19 mouse cellular contexts compared by ENCODE assay signal in the genomic region with DNA sequence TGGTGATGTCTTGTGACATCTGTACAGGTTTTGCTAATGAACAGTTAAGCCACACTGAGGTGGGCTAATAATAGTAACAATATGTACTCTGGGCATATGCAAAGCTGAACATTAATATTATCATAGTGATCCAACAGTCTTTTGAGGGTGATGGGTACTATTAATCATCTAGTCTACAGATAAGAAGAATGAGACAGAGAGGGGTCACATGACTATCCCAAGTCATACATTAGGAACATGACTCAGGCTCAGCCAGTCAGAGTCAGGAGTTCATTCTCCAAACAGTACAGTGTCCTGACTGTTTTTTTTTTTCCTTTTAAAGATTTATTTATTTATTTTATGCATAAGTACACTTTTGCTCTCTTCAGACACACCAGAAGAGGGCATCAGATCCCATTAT.
"Had no signal": no experiment of that assay in that cellular context is flagged by ENCODE, and none has a peak within 500 bp of the region (broad histone marks: within the 10 kb centered on the region; RNA-seq: fewer than 3 reads in every experiment).

No protein-coding gene starts in this region.

- H3K4me2 ChIP-seq: lung, embryonic 15.5 days; midbrain, embryonic 11.5 days; midbrain, embryonic 13.5 days; midbrain, embryonic 15.5 days; neural tube, embryonic 13.5 days; neural tube, embryonic 15.5 days had no signal

- H3K4me3 ChIP-seq: lung, embryonic 15.5 days; midbrain, embryonic 13.5 days; midbrain, embryonic 15.5 days; neural tube, embryonic 13.5 days; neural tube, embryonic 15.5 days had no signal

- H3K27ac ChIP-seq: lung, embryonic 15.5 days; macrophage; midbrain, embryonic 13.5 days; midbrain, embryonic 15.5 days; neural tube, embryonic 13.5 days; neural tube, embryonic 15.5 days had no signal

- H3K27me3 ChIP-seq: lung, embryonic 15.5 days; megakaryocyte, embryonic 14.5 days; midbrain, embryonic 13.5 days; midbrain, embryonic 15.5 days; neural tube, embryonic 13.5 days; neural tube, embryonic 15.5 days had no signal

- DNase-seq: lung, adult 2 months; lung, postnatal 14 days; lung, postnatal 36 days; retina, postnatal 1 day; right cerebral cortex, adult 18-20 months; right cerebral cortex, postnatal 25 days; right cerebral cortex, postnatal 4 days; spleen, adult 18-20 months; thymus, adult 18-20 months; thymus, postnatal 14 days; thymus, postnatal 36 days had no signal

- H3K36me3 ChIP-seq: lung, embryonic 15.5 days; midbrain, embryonic 13.5 days; midbrain, embryonic 15.5 days; neural tube, embryonic 13.5 days; neural tube, embryonic 15.5 days had no signal
